Comparison of ENCODE assay signal across 26 mouse cellular contexts in the genomic region with DNA sequence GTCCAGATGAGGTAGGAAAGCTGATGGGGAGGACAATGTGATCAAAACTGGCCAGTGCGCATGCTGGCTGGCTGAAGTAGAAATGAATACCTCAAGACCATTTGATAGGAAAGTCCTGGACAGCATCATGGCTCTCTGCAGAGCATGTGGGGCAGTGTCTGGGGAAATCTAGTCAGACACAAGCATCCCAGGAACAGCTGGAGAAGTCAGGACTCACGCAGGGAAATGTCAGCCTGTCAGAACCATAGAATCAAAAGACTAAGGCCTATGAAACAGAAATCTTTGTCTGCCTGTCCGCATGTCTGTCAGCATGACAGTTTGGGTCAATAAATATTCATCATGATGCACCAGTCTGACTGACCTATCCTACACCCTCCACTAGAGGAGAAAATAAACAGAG.
"Had no signal": no experiment of that assay in that cellular context is flagged by ENCODE, and none has a peak within 500 bp of the region (broad histone marks: within the 10 kb centered on the region; RNA-seq: fewer than 3 reads in every experiment).

No protein-coding gene starts in this region.

- H3K4me3 ChIP-seq: heart, adult 2 months; heart, embryonic 13.5 days; heart, embryonic 15.5 days; kidney, embryonic 15.5 days; limb, embryonic 13.5 days; limb, embryonic 15.5 days; liver, embryonic 12.5 days had no signal

- ATAC-seq: hindbrain, embryonic 16.5 days; intestine, embryonic 16.5 days; liver, embryonic 12.5 days had no signal

- DNase-seq: gastrocnemius, postnatal 14 days; gastrocnemius, postnatal 36 days; heart, adult 11 months; heart, adult 2 months; heart, postnatal 14 days; heart, postnatal 36 days; kidney, adult 11 months; kidney, adult 2 months; kidney, adult 9 months; kidney, postnatal 14 days; kidney, postnatal 36 days; layer of hippocampus, adult 9-11 months; layer of hippocampus, postnatal 36 days; left cerebral cortex, postnatal 4 days had no signal

- H3K4me2 ChIP-seq: heart, embryonic 11.5 days; heart, embryonic 13.5 days; heart, embryonic 15.5 days; hindbrain, embryonic 14.5 days; kidney, embryonic 15.5 days; limb, embryonic 13.5 days; limb, embryonic 15.5 days; liver, embryonic 12.5 days had no signal

- H3K36me3 ChIP-seq: heart, embryonic 13.5 days; heart, embryonic 15.5 days; kidney, embryonic 15.5 days; limb, embryonic 13.5 days; limb, embryonic 15.5 days; liver, embryonic 12.5 days had no signal

- H3K4me1 ChIP-seq: heart, embryonic 13.5 days; heart, embryonic 15.5 days; kidney, embryonic 15.5 days; limb, embryonic 15.5 days; liver, embryonic 12.5 days had no signal

- H3K27ac ChIP-seq: heart, adult 2 months; heart, embryonic 13.5 days; heart, embryonic 15.5 days; hindbrain, embryonic 14.5 days; kidney, embryonic 15.5 days; kidney, postnatal 0 days; limb, embryonic 13.5 days; limb, embryonic 15.5 days; liver, embryonic 12.5 days; liver, embryonic 14.5 days had no signal

- H3K9ac ChIP-seq: heart, embryonic 13.5 days; heart, embryonic 15.5 days; hindbrain, embryonic 14.5 days; kidney, embryonic 15.5 days; limb, embryonic 13.5 days; limb, embryonic 15.5 days; liver, embryonic 12.5 days; liver, embryonic 14.5 days had no signal

- H3K9me3 ChIP-seq: heart, embryonic 13.5 days; heart, embryonic 15.5 days; kidney, embryonic 15.5 days; limb, embryonic 13.5 days; limb, embryonic 15.5 days; liver, embryonic 12.5 days had no signal

- H3K27me3 ChIP-seq: heart, embryonic 13.5 days; heart, embryonic 15.5 days; kidney, embryonic 15.5 days; limb, embryonic 13.5 days; limb, embryonic 15.5 days; liver, embryonic 12.5 days had no signal
